Mouse (Mus musculus): ENCODE results near the gene Gm6217.
"Not testable (repeated sequence)": the region's sequence is repeated elsewhere in the genome, so short reads cannot be mapped to it uniquely, and the experiment has no call there.

- TF ChIP-seq CTCF, POLR2A (IDR thresholded peaks at IDR 0.05; ENCODE audit: extremely low read depth, insufficient read depth, low read length): not testable (repeated sequence)
Observed at GRCm38 (mm10) chr1:82931326-82931725, at the start of gene Gm6217.
